Mouse (Mus musculus): ENCODE results near the gene Tectb. TPM values are rescaled to one million over a fixed set of nuclear protein-coding genes. Genes with fewer than 3 reads are reported as not detected.

Tectb gene
- polyA plus RNA-seq, 1 experiment: not detected

GRCm38 (mm10) chr19:55192254-55192945 lies 11.9 kb downstream of the Tectb start:
- TF ChIP-seq GATA1 (IDR thresholded peaks at IDR 0.05; ENCODE audit: low read length): no peak

DNA sequence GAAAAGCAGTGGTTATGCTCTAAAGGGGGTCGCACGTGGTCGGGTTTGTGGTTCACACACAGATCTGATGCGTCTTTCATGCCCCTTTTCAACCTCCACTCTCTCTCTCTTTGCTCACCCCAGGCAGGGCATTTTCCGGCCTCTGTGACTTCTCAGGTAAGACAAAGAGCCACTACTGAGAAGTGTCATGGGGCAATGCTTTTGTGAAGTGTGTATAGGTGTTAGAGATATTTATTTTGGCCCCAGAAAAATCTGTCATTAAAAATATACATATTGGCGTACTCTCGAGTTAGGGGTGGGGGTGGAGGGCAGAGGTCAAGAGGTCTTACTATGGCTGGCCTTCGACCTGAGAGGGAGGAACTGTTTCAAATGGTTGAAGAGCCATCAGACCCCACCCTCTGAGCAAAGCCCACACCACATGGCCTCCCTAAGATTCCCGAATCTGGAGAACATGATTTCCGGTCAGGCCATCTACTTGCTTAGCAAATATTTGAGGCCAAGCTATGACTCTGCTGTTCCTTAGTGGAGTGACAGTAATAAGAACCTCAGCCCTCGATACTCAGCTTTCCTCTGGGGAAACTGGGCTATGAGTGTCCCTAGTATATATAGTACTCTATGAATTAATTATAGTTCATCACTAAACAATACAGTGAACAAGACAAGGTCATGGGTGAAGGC lies 13.3 kb downstream of the Tectb start:
- TF ChIP-seq GATA1 (IDR thresholded peaks at IDR 0.05; ENCODE audit: low read length): no peak

GRCm38 (mm10) chr19:55194520-55195170 lies 14.1 kb downstream of the Tectb start:
- TF ChIP-seq GATA1 (IDR thresholded peaks at IDR 0.05; ENCODE audit: low read length): no peak

DNA sequence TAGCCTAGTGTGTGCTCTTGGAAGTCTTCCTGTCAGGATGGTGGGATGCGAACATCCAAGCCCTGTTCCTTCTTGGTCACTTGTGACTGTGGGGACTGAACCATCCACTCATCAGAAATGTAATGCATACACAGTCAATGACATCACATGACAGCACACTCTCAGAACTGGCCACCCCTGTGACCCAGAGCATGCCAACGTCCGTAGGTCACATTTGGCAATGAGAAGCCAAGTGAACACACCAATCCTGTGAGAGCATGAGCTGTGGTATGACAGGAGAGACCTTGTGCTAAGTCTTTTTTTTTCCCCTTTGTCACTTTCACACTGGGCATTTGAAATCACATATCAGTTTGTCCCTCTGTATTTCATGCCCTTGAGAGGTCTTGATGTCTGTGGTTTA lies 15.0 kb downstream of the Tectb start:
- TF ChIP-seq GATA1 (IDR thresholded peaks at IDR 0.05; ENCODE audit: low read length): no peak

DNA sequence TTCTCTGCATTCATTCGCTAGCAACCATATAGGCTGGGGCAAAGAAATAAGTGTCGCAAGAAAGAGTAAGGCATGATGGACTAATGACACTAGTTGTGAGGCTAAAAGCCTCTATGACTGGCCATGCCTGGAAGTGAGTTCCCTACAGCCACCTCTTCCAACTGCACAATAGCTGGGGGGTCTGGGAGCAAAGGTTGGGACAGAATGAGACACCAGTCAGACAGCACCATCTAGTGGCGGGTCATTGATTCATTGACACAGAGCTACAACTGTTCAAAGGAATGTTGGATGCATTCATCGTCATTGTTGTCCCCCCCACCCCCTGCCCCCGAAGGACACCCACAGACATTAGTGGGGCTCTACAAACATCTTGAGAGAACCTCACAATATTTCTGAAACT lies 17.8 kb downstream of the Tectb start:
- TF ChIP-seq GATA1 (IDR thresholded peaks at IDR 0.05; ENCODE audit: low read length): no peak

DNA sequence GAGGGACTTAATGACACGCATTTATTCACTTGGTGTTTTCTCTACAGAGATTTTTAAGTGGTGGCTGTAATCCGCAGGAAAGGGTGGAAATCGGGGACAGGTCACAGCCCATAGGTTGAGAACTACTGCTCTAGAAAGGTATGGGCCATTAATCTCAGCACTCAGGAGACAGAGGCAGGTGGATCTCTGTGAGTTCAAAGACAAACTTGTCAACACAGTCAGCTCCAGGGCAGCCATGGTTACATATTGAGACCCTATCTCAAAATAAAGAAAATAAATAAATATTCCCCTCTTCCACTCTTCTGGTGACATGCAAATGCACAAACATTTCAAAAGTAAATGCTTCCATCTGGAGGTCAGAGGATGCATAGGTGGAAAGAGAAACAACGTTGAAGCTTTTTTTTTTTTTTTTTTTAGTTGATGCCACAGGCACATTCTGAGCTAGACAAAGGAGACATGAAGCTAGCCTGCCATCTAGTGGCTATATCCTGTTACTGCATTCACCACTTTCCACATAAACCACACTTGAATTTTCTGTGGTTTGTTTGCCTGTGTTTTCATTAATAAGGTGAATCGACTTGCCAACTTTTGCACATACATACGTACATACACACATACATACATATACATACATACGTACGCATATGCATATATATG lies 26.1 kb downstream of the Tectb start:
- no peak for TF ChIP-seq GATA1 (IDR thresholded peaks at IDR 0.05; ENCODE audit: low read length)

DNA sequence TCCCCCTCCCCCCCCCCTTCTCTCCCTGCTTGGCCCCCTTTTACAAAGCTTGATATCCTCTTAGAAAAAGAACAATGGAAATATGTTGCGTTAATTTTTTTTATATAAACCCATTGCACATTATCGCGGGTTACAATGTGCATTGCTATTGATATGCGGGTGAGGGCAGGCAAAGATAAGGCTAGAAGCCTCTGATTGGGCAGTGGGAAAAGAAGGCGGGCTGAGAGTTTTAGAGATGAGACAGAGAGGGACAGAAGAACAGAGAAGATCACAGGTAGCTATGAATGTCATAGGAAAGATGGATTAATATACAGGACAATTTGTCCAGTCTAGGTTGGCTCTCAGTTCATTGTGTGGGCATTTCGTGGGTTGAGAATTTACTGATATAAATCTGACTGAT lies 26.7 kb downstream of the Tectb start:
- TF ChIP-seq GATA1 (IDR thresholded peaks at IDR 0.05; ENCODE audit: low read length): no peak

DNA sequence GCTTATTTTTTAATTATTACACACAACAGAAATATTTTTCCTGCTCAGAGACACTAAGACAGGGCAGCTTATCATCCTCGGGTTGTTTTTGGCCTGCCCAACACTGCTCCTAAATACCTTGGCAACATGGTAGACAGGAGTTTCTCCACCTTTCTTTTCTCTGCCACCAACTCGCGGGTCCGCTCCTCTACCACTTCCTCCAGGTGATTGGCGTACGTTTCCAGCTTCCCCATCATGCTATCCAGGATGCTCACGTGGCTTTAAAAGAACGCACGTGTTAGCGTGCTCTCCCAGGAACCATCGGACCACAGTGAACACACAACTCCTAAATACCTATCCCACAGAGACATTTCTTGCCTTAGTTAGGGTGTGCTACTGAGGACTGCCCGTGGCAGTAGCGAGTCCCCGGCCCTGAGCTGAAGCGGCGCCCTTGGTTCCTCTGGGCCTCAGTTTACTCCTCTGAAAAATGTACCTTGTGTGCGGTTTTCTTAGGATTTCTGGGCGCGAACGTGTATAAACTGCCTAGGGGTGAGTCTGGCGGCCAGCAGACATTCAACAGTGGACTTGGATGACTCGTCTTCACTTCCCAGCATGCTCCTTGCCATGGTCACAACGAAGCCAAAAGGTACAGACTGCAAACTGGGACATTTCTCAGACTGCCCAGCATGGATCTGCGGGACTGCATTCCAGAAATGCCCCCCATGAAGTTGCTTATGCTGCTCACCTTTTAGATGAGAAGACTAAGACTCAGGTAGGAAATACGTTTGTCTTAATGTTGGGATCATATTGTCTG lies 27.4 kb downstream of the Tectb start:
- TF ChIP-seq GATA1 (IDR thresholded peaks at IDR 0.05; ENCODE audit: low read length): no peak

DNA sequence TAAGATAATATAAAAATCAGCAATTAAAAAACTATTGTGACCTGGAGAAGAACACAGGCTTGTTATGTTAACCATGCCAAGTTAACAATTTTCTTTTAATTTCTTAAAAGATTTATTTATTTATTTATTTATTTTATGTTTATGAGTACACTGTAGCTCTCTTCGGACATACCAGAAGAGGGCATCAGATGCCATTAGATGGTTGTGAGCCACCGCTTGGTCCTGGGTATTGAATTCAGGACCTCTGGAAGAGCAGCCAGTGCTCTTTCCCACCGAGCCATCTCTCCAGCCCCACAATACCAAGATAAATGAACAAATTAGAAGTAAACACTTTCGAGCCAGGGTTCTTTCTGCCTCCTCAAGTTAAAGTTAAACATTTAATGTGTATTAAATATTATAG lies 28.1 kb downstream of the Tectb start:
- TF ChIP-seq GATA1 (IDR thresholded peaks at IDR 0.05; ENCODE audit: low read length): no peak

DNA sequence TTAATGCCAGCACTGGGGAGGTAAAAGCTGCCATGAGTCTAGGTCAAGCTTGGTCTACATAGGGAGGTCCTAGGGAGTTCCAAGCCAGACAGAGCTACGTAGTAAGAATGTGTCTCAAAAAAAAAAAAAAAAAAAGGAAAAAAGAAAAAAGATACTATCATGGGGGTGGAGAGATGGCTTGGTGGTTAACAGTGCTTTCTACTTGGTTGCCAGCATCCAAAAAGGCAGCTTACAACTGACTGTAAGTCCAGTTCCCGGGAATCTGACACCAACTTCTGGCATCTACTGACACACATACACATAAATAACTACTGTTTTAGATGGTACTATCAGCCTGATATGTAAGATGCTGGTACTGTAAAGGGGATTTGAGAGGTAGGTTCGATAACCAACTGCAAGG lies 28.6 kb downstream of the Tectb start:
- TF ChIP-seq GATA1 (IDR thresholded peaks at IDR 0.05; ENCODE audit: low read length): no peak

- no peak for TF ChIP-seq GATA1 (IDR thresholded peaks at IDR 0.05; ENCODE audit: low read length)
Observed at GRCm38 (mm10) chr19:55211698-55212097, 31.2 kb downstream of the Tectb start.

- TF ChIP-seq GATA1 (IDR thresholded peaks at IDR 0.05; ENCODE audit: low read length): no peak
Observed at GRCm38 (mm10) chr19:55213617-55214340, 33.2 kb downstream of the Tectb start.

DNA sequence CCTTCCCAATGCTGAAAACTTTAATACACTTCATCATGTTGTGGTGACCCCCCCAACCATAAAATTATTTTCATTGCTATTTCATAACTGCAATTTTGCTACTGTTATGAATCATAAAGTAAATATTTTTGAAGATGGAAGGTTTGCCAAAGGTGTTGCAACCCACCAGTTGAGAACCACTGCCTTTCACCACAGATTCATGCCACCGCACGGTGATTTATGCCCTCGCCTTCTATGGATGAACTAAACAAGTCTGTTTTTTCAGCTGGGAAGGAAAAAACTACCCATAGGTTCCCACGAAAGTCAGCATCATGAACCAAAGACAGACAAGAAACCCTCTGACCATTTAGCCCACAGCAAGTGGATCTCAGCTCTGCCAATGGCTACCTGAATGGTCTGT lies 36.3 kb downstream of the Tectb start:
- TF ChIP-seq GATA1 (IDR thresholded peaks at IDR 0.05; ENCODE audit: low read length): no peak

DNA sequence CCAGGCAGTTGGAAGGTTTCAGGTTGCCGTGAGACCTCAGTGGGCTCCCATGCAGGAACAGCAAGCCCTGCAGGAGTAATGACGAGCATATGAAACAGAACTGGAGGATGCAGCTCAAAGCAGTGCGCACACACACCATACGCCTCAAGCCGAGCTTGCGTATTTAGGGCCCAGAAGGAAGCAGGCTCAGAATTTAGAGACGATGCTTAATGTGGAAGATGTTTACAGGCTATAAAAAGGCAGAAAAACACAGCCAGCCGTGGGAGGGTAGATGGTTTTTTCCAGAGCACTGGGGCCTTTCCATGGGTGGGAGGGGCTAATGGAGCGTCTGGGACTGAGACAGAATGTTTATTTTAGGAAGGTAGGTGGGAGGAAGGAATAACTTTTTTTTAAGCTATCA lies 36.8 kb downstream of the Tectb start:
- TF ChIP-seq GATA1 (IDR thresholded peaks at IDR 0.05; ENCODE audit: low read length): no peak

All from G1E-ER4 (cell line).